Mouse (Mus musculus) megakaryocyte, embryonic 14.5 days (primary cell): Measurements from ENCODE around the gene Cacng3.

ENCODE experiments used
- FLI1 ChIP-seq: IDR thresholded peaks from 2 replicates; pipeline ENCODE4 v1.6.1; 2012; ENCODE audit warnings: low read length, inconsistent platforms, mixed read lengths
- GATA1 ChIP-seq: IDR thresholded peaks from 3 replicates; pipeline ENCODE4 v1.6.1; 2012; ENCODE audit warnings: mixed read lengths, low read length, inconsistent platforms, borderline replicate concordance

- TF ChIP-seq GATA1 (no peak), FLI1 (no peak)
These were observed 136.2 kb downstream of the Cacng3 start for GRCm38 (mm10) chr7:122806531-122806930.
